Mouse (Mus musculus): ENCODE data around the gene N4bp2l2. TPM values are rescaled to one million over a fixed set of nuclear protein-coding genes. Genes with fewer than 3 reads are reported as not detected.

The N4bp2l2 gene
- polyA plus RNA-seq, 1 experiment, result 20.0 TPM

- H3K4me1 ChIP-seq (ENCODE audit: control insufficient read depth, insufficient read depth, low read length), result no peaks in the 10 kb centered on the region
- no peak overlapping the region for H3K27ac ChIP-seq (ENCODE audit: control insufficient read depth, insufficient read depth, low read depth, low read length)
- no peaks in the 10 kb centered on the region for H3K36me3 ChIP-seq (ENCODE audit: control insufficient read depth, insufficient read depth, low read length)
- H3K4me3 ChIP-seq (ENCODE audit: control insufficient read depth, low read depth, low read length), result no peak overlapping the region
- TF ChIP-seq POLR2A (IDR thresholded peaks at IDR 0.05; ENCODE audit: control insufficient read depth, low read depth, low read length), result no peak
- no peak for TF ChIP-seq CTCF (IDR thresholded peaks at IDR 0.05; ENCODE audit: control insufficient read depth, insufficient read depth, insufficient replicate concordance, low read depth, low read length)
- no peaks in the 10 kb centered on the region for H3K27me3 ChIP-seq (ENCODE audit: control insufficient read depth, insufficient read depth, low read length)
Observed at GRCm38 (mm10) chr5:150622792-150623191, 43.2 kb downstream of the N4bp2l2 start.

- Histone ChIP-seq H3K4me3 (ENCODE audit: control insufficient read depth, low read depth, low read length) (no peak overlapping the region), H3K27ac (ENCODE audit: control insufficient read depth, insufficient read depth, low read depth, low read length) (no peak overlapping the region), H3K4me1 (ENCODE audit: control insufficient read depth, insufficient read depth, low read length) (no peaks in the 10 kb centered on the region), H3K27me3 (ENCODE audit: control insufficient read depth, insufficient read depth, low read length) (no peaks in the 10 kb centered on the region), H3K36me3 (ENCODE audit: control insufficient read depth, insufficient read depth, low read length) (no peaks in the 10 kb centered on the region)
- no peak for TF ChIP-seq POLR2A (IDR thresholded peaks at IDR 0.05; ENCODE audit: control insufficient read depth, low read depth, low read length)
- TF ChIP-seq CTCF (IDR thresholded peaks at IDR 0.05; ENCODE audit: control insufficient read depth, insufficient read depth, insufficient replicate concordance, low read depth, low read length), result no peak
Observed at GRCm38 (mm10) chr5:150621592-150621991, 44.4 kb downstream of the N4bp2l2 start.

- H3K27ac ChIP-seq (ENCODE audit: control insufficient read depth, insufficient read depth, low read depth, low read length), result no peak overlapping the region
- H3K36me3 ChIP-seq (ENCODE audit: control insufficient read depth, insufficient read depth, low read length), result no peaks in the 10 kb centered on the region
- no peak overlapping the region for H3K4me3 ChIP-seq (ENCODE audit: control insufficient read depth, low read depth, low read length)
- H3K27me3 ChIP-seq (ENCODE audit: control insufficient read depth, insufficient read depth, low read length), result no peaks in the 10 kb centered on the region
- no peaks in the 10 kb centered on the region for H3K4me1 ChIP-seq (ENCODE audit: control insufficient read depth, insufficient read depth, low read length)
- TF ChIP-seq CTCF (IDR thresholded peaks at IDR 0.05; ENCODE audit: control insufficient read depth, insufficient read depth, insufficient replicate concordance, low read depth, low read length), result no peak
- TF ChIP-seq POLR2A (IDR thresholded peaks at IDR 0.05; ENCODE audit: control insufficient read depth, low read depth, low read length), result no peak
Observed at GRCm38 (mm10) chr5:150620588-150621135, 45.3 kb downstream of the N4bp2l2 start.

GRCm38 (mm10) chr5:150618599-150619355 lies 47.2 kb downstream of the N4bp2l2 start:
- H3K36me3 ChIP-seq (ENCODE audit: control insufficient read depth, insufficient read depth, low read length), result no peaks in the 10 kb centered on the region
- H3K27ac ChIP-seq (ENCODE audit: control insufficient read depth, insufficient read depth, low read depth, low read length), result no peak overlapping the region
- no peaks in the 10 kb centered on the region for H3K27me3 ChIP-seq (ENCODE audit: control insufficient read depth, insufficient read depth, low read length)
- H3K4me3 ChIP-seq (ENCODE audit: control insufficient read depth, low read depth, low read length), result no peak overlapping the region
- H3K4me1 ChIP-seq (ENCODE audit: control insufficient read depth, insufficient read depth, low read length), result no peaks in the 10 kb centered on the region
- TF ChIP-seq CTCF (IDR thresholded peaks at IDR 0.05; ENCODE audit: control insufficient read depth, insufficient read depth, insufficient replicate concordance, low read depth, low read length) (no peak), POLR2A (IDR thresholded peaks at IDR 0.05; ENCODE audit: control insufficient read depth, low read depth, low read length) (no peak)

GRCm38 (mm10) chr5:150616731-150617130 lies 49.3 kb downstream of the N4bp2l2 start:
- Histone ChIP-seq H3K36me3 (ENCODE audit: control insufficient read depth, insufficient read depth, low read length) (no peaks in the 10 kb centered on the region), H3K27me3 (ENCODE audit: control insufficient read depth, insufficient read depth, low read length) (no peaks in the 10 kb centered on the region), H3K4me1 (ENCODE audit: control insufficient read depth, insufficient read depth, low read length) (no peaks in the 10 kb centered on the region), H3K4me3 (ENCODE audit: control insufficient read depth, low read depth, low read length) (no peak overlapping the region), H3K27ac (ENCODE audit: control insufficient read depth, insufficient read depth, low read depth, low read length) (no peak overlapping the region)
- TF ChIP-seq POLR2A (IDR thresholded peaks at IDR 0.05; ENCODE audit: control insufficient read depth, low read depth, low read length) (no peak), CTCF (IDR thresholded peaks at IDR 0.05; ENCODE audit: control insufficient read depth, insufficient read depth, insufficient replicate concordance, low read depth, low read length) (no peak)

- H3K36me3 ChIP-seq (ENCODE audit: control insufficient read depth, insufficient read depth, low read length), result no peaks in the 10 kb centered on the region
- TF ChIP-seq CTCF (IDR thresholded peaks at IDR 0.05; ENCODE audit: control insufficient read depth, insufficient read depth, insufficient replicate concordance, low read depth, low read length) (no peak), POLR2A (IDR thresholded peaks at IDR 0.05; ENCODE audit: control insufficient read depth, low read depth, low read length) (no peak)
- no peaks in the 10 kb centered on the region for H3K27me3 ChIP-seq (ENCODE audit: control insufficient read depth, insufficient read depth, low read length)
- H3K4me1 ChIP-seq (ENCODE audit: control insufficient read depth, insufficient read depth, low read length), result no peaks in the 10 kb centered on the region
- no peak overlapping the region for H3K27ac ChIP-seq (ENCODE audit: control insufficient read depth, insufficient read depth, low read depth, low read length)
- H3K4me3 ChIP-seq (ENCODE audit: control insufficient read depth, low read depth, low read length), result no peak overlapping the region
Observed at GRCm38 (mm10) chr5:150616216-150616615, 49.8 kb downstream of the N4bp2l2 start.

- Histone ChIP-seq H3K27ac (ENCODE audit: control insufficient read depth, insufficient read depth, low read depth, low read length) (no peak overlapping the region), H3K36me3 (ENCODE audit: control insufficient read depth, insufficient read depth, low read length) (no peaks in the 10 kb centered on the region), H3K4me1 (ENCODE audit: control insufficient read depth, insufficient read depth, low read length) (no peaks in the 10 kb centered on the region), H3K4me3 (ENCODE audit: control insufficient read depth, low read depth, low read length) (no peak overlapping the region), H3K27me3 (ENCODE audit: control insufficient read depth, insufficient read depth, low read length) (no peaks in the 10 kb centered on the region)
- no peak for TF ChIP-seq CTCF (IDR thresholded peaks at IDR 0.05; ENCODE audit: control insufficient read depth, insufficient read depth, insufficient replicate concordance, low read depth, low read length)
Observed at GRCm38 (mm10) chr5:150614054-150614453, 51.9 kb downstream of the N4bp2l2 start.
